Mouse (Mus musculus) adrenal gland, postnatal 10 days (tissue): ENCODE measurements around the gene Galnt14. TPM values are rescaled to one million over a fixed set of nuclear protein-coding genes. Genes with fewer than 3 reads are reported as not detected.

Source experiments
- DNase-seq: peaks from one replicate; pipeline ENCODE4 v3.0.0; 2021; ENCODE audit warnings: mixed read lengths
- total RNA-seq, 2 experiments: library from RNA; stranded (reverse); gene quantifications; 2 replicates each; pipeline ENCODE4 v1.2.3; 2021

The Galnt14 gene
- total RNA-seq, 2 experiments from 2014 or later, result 0.42 to 1.0 TPM

DNA sequence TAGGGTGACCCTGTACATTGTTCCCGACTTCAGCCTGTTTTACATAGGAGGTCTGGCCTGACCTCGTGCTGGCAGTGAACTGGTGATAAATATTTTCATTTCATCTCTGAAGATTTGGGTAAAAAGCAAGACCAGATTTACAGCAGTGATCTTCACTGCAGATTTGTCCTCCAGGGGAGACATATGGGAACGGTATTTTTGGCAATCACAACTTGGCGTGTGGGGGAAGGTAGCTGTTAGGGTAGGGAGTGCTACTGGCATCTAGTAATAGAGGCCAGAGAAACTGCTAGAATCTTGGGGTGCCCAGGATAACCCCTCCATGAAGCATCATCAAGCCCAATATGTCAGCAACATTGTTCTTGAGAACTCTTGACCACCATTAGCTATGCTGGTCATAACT, 138.3 kb downstream of the Galnt14 start:
- DNase-seq, result no peak

DNA sequence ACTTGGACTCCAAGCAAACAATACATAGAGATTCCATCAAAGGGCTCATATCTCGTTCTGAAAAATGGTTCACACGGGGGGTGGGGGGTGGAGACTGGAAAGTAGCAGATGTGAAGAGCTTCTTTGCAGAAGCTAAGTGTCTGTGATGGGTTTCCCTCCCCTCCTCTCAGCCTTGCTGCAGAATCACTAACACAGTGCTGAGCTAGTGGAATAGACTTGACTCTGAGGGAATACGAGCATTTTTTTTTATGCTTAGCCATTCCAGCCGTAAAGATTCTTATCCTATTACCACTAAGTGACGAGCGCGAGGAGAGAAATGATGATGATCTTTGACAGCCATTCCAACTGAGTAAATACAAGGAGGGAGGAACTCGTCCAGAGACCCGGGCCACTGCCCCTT, 142.0 kb downstream of the Galnt14 start:
- DNase-seq, result no peak

GRCm38 (mm10) chr17:73561149-73561548, 149.1 kb downstream of the Galnt14 start:
- no peak for DNase-seq

DNA sequence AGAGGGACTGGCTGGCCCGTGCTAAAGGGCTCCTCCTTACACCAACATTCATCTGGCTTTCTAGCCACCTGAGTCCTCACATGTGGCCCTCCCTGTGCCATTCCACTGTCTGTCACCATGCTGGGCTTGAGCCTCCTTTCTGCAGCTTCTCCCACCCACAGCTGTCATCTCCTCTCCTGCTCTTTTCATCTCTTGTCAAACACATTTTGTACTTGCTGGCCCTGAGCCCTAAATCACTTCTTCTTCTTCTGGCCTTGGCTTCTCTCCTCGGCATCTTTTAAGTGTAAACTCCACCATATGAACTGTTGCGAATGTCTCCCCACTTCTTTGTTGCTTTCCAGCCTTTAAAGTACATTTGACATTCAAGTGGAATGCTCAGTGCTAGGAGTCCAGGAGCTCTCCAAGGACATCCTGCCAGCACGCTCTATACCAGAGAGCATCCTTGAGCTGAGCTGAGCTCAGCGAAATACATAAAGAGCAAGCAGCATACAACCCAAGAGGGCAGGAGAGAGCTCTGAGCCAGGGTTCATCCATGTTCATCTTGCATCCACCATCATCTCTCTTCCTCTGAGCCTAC, 150.0 kb downstream of the Galnt14 start:
- DNase-seq, result no peak

- DNase-seq, result no peak
Measured at GRCm38 (mm10) chr17:73559498-73559897, 150.8 kb downstream of the Galnt14 start.

- DNase-seq, result no peak
Measured at GRCm38 (mm10) chr17:73557101-73557500, 153.2 kb downstream of the Galnt14 start.

- DNase-seq, result no peak
Measured at GRCm38 (mm10) chr17:73556436-73556835, 153.8 kb downstream of the Galnt14 start.

DNA sequence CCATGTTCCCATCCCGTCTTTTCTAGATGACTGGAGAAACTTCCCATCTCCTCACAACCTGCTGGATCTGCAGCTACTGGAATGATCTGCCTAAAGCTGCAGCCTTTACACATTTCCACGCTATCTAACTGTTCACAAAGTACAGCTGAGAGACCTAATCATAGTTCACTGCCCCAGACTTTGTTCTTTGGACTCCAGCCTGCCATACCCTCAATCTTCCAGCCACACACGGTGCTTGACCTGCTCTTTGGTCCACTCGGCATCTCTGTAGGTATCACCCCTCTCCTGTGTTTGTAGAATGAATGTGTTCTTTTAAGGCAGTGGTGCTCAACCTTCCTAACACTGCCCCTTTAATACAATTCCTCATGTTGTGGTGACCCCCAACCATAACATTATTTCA, 155.6 kb downstream of the Galnt14 start:
- DNase-seq, result no peak

DNA sequence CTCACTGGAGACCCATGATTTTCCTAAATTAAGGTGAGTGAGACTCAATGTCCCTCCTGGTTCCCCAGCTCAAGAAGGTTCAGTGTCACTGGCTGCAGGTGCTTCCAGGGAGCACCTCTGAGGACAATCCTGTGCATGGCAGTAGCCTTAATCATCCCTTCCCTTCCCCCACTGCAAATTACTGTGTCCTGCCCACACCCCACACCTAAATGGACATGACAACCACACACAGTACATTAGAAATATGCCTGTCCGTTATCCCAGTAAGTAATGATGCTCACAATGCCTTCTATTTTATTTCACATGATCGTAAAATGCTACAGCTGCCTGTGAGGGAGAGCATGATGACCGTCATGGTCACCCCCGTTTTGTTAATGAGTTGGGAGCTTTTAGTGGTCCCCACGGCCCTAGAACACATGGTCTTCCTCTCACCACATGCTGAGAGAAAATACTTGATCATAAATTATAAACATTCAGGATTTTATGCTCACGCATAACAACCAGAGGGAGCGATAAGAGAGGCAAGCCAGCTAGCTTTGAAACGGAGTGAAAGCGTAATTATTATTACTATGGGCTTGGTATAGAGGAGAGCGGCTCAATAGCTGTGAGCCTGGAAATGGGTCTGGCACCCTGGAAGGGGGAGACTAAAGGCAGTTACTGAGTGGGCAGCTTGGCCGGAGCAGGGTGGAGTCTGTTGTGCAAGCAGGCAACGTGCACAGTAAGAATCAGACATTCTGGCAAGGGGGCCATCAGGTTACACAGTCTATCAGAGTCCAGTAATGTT, 161.3 kb downstream of the Galnt14 start:
- no peak for DNase-seq

DNA sequence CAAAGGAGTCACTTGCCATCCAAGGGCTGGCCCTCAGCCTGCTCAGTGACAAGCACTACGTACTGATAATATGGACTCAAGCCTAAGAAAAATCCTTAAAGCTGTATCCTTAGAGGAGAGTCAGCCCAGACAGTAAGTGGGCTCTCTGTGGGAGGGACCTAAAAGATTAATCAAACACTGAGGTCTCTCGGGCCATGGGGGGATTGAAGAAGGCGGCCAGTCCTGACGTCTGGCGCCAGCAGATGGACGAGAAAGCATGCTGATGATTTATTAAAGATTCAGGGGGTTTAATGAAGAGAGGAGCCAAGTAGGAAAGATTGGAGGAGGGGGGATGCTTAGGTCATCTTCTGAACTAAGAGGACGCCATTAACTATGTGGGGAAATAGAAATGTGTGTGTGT, 162.1 kb downstream of the Galnt14 start:
- no peak for DNase-seq

DNA sequence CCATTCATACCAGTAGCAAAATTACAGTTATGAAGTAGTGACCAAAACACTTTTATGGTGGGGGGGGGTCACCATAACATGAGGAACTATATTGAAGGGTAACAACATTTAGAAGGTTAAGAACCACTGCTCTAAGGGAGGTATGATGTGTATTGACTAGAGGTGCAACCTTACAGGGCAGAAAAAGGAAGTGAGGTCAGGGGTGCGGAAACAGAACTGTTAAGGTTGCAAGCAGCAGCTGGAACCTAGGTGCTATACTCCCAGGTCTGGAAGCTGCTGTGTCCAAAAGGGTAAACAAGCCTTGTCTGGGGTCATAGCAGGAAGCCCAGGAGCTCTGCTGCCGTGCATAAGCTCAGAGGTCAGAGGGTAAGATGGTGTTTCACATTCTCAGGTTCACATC, 162.8 kb downstream of the Galnt14 start:
- no peak for DNase-seq

DNA sequence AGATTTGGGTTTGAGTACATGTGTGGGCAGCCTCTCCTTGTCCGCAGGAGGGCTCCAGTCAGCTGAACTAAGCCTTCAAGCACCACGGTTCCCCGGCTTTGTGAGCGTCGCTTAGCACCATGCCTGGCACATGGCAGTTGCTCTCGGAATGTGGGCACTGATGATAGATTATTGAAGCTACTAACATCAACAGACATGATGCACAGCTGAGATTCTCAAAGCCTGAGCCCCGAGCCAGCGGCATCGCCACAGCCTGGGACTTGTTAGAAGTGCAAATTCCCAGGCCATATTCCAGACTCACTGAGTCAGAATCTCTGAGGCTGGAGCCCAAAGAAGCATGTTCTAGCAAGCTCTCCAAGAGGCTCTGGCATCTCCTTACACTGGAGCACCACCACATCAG, 168.3 kb downstream of the Galnt14 start:
- DNase-seq, result no peak

DNA sequence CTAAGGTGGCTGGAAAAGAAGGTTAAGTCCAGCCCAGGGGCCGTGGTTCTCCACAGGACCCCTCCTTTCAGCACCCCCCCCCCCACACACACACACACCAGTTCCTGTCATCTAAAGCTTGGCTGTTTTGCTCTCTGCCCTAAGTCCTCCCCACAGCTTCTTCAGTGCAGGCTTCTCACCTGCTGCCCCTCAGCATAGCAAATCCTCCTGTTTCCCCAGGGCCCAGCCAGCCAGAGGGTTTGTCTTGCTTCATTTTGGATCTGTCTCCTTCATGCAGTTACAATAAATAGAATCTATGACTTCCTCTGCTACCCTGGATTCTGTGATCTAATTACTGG, 169.1 kb downstream of the Galnt14 start:
- no peak for DNase-seq

- no peak for DNase-seq
Measured at GRCm38 (mm10) chr17:73540409-73541232, 169.6 kb downstream of the Galnt14 start.

- no peak for DNase-seq
Measured at GRCm38 (mm10) chr17:73531896-73532295, 178.4 kb downstream of the Galnt14 start.

DNA sequence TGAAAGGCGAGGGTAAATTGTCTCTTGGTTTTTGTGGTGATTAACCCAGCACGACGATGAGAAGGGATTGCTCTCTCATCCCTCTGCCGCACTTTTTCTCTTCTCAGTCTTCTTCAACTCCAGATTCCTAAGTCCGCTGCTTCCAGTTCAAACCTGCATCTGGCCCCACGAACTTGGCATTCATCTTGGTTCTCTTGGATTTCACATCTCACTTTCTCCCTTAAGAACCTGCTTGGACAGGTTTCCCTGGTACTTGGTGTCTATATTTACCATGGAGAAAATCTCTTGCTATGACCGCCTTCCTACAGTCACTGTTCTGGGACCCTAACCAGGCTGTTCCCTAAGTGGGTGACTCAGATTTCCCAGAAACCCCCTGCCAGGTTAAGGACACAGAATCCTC, 188.1 kb downstream of the Galnt14 start:
- DNase-seq, result no peak

DNA sequence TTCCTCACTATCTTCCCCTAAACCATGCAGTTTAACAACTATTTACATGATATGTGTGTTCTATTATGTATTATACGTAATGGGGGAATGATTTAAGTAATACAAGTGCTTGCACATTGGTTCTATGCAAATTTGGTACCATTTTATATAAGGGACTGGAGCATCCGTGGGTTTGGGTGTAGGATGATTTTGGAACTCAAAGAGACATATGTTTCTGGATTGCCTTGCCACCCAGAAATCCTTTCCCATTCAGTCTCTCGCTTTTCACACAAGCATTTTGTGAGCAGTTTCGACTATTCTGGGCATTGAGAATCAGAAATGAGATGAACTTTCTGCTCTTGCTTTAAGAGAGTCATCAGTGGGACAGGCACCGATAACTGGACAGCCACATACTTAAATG, 190.9 kb downstream of the Galnt14 start:
- DNase-seq, result no peak

- no peak for DNase-seq
Measured at GRCm38 (mm10) chr17:73518359-73518758, 191.9 kb downstream of the Galnt14 start.

GRCm38 (mm10) chr17:73515506-73515905, 194.7 kb downstream of the Galnt14 start:
- DNase-seq, result no peak

- DNase-seq, result no peak
Measured at GRCm38 (mm10) chr17:73514862-73515261, 195.4 kb downstream of the Galnt14 start.

DNA sequence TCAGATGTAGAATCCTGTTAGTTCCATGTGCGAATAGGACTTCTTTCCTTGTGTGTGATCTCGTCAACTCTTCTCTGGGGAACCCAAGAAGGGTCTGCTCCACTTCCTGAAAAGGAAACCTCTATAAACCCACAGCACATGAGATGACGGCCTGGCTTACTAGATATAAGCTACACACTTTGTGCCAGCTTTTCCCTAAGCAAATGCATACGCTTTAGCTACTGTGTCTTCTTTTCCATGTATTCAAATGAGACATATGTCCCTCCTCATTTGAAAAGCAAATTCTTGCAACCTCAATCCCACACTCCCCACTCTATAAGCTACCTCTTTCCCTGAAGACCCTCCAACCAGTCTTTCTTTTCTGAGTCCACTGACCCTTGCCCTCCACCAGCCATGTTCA, 196.0 kb downstream of the Galnt14 start:
- DNase-seq, result no peak

DNA sequence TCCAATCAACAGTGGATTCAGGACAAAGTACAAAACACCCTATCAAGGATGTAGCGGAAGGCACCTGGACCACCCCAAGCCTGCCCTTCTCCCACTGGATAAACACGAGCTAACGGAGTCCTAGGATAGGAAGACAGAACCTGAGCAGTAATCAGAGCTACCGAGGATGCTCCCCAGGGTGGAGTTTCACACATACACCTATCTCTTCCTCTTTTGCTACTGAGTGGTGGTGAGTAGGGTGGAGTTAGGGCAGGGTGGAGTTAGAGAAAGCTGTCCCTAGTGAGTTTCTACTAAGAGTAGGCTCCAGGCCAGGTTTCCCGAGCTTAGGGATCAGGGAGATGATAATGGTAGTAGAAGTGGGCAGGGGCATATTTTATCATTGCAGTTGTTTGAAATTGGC, 197.4 kb downstream of the Galnt14 start:
- no peak for DNase-seq

DNA sequence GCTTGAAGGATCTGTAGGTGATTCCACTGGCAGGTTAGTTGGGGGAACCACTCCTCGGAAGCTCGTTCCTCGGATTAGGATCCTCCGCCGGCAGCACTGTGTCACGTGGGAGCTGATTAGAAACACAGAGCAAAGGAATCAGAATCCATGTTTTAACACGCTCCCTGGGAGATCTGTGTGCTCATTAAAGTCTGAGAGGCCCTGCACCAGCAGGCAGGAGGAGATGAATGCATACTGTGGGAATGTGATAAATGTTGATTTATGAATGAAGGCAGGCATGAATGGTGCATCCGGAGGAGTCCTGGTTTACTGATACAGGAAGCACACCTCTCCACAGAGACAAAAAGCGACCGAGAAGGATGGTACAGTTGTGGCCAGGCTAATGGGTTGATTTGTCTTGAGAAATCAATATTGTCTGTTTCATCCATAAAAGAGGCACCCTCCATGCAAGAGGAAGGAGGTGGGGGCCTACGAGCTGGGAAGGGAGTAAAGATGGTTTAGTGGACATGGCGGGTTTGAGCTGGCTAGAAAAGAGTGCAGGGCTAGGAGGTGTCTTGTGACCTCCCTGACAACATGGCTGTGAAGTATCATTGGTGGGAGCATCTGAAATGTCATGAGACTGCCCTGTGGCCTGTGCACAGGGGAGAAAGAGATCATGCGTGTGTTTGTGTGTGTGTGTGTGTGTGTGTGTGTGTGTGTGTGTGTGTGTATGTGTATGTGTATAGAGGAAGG, 202.3 kb downstream of the Galnt14 start:
- DNase-seq, result no peak
